Mouse (Mus musculus) brain, adult 2 months (tissue): ENCODE results near the gene Tuba3a.
A peak's percentile ranks its signal among the peaks of the same experiment; 100 is the strongest.

ENCODE experiments used
- DNase-seq: peaks from one replicate; pipeline ENCODE4 v3.0.0; 2011; ENCODE audit warnings: low read depth, low spot score

The Tuba3a gene

DNA sequence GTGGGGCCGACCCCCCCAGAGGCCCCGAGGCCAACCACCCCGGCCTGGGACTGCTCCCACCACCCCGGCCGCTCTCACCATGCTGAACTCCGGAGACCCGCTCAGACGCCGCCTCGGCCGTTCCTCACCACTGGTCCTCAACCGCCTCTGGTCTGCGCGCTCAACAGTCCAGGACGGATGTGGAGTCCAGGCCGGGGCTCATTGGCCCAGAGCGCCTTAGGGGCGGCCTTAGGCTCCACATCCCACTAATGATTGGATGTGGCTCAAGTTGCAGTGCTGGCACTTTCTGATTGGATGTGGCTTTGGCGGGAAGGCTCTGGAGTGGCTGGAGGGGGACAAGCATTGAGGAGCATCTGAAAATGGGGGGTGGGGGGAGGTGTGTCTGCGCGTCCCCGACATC, at the start of gene Tuba3a:
Tuba3a (minus strand) TSS at position 153 of the 400 bp plus-strand sequence.
- no peak for DNase-seq

DNA sequence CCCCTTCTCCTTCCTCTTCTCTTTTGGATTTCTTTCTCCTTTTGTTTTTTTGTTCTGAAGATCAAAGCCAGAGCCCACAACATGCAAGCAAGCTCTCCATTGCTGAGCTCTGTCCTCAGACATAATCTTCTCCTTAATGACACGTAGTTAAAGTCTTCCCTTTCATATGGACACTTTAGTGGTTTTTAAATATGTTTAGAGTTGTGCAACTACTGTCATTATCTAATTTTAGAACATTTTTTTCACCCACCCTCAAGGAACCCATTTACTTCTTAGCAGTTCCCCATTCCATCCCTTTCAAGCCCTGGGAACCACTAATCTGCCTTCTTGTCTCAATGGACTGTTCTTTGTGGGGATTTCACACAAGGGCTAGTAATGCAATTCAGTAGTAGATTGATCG, 48.5 kb upstream of the Tuba3a start:
- no peak for DNase-seq

DNA sequence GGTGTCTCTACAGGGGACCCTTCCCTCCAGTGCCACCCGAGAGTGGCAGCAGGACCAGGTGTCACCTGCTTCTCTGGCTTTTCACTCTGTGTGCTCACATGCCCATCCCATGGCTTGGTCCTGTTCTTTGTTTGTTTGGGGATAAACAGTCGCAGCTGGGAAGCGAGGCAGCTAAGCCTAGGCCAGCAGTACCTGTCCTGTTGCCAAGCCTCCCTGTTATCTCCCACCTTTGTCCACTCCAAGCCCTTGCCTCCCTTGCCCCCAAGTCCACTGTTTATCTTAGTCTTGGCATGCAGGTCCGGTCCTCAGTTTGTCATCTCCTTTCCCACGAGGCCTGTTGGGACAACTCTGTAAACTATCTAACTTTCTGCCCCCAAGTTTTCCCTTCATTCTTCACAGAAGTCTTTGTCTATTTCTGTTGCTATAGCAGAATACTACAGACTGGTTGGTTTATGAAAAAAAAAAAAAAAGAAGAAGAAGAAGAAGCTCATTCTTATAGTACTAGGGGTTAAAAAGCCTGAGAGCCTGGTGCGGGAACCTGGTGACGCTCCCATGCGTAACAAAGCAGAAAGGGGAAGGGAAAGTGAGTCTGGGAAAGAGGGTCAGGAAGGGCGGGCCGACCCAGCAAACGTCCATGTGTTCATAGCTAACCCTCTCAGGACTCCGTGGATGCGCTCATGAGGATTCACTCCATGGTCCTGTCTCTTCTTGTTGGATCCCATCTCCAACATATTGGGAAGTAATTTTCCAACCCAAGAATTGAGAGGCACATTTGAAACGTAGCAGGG, 47.5 kb upstream of the Tuba3a start:
- DNase-seq, result no peak

DNA sequence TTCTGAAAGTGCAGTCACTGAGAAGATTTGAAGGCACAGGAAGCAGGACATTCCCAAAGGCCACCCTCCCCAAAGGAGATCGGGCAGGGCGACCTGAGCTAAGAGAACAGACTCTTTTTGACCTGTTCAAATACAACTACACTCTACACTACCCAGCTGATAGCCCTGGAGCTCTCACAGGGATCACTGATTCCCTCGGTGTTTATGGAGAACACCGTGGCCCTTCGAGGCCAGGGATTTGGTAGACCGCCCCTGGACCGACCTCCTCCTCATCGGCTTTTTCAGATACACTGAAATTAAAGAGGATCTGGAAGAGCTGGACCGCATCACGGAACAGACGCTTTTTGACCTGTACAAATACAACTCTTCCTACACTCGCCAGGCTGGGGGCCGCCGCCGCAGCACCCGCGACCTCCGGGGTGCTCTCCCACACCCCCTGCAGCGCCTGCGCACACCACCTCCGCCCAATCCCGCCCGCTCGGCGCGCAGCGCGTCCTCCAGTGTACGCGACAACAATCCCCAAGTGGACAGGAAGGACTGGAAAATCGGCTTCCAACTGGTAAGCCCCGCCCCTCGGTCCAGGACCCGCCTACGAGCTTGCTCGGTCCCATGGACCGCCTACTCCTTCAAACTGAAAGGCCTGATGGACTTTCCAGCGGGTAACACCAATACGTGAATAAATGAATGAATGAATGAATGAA, 44.9 kb upstream of the Tuba3a start:
- DNase-seq, result peak; percentile 71

DNA sequence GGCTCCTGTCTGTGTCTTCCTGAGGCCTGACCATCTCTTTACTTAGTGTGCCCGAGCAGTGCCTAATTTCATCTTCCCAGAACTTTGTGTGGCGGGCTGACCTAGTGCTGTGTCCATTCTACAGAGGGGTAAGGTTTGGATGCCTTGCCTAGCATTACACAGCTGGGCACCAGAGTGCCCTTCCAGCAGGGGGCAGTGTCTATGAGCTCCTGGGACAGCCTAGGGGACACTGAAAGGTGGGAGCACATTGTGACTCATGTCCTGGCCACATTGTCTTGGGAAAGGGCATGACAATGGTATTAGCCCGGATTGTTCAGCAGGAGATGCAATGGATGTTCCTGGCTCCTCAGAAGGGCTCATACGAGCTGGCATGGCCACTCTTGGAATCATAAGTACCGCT, 42.4 kb upstream of the Tuba3a start:
- DNase-seq, result no peak

DNA sequence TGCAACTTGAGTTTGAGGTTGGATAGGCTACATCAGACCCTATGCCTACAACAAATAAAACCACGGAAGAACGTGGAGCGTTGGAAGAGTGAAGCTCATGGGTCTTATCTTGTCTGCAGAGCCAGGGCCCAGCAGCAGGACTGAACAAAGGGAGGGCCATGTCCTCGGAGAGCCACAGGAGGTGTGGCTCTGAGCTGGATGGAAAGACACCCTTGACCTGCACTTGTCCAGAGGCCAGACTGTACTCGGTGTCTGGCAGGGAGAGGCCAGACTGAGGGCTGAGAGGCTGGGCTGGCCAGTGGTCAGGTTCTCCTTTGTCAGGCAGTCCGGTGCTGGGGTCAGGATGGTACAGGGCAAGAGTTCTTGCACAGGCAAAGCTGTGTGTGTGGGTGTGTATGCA, 39.5 kb upstream of the Tuba3a start:
- no peak for DNase-seq

DNA sequence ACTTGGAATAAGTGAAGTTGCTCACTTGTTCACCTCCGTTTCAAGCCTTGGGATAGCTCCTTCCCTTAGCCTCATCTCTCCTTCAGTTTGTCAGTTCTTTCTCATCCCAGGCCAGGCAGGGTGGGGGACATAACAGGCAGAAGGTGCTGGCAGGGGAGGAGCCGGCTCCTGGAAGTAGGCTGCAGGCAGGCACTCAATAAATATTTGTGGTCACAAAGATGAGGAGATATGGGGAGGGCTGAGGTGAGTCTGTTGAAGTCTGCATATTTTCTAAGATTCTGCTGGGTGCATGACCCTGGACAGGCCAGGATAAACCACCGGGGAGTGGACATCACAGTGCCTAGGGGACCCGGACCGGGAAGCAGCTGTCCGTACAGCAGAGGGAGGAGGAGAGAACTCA, 37.7 kb upstream of the Tuba3a start:
- DNase-seq, result no peak

DNA sequence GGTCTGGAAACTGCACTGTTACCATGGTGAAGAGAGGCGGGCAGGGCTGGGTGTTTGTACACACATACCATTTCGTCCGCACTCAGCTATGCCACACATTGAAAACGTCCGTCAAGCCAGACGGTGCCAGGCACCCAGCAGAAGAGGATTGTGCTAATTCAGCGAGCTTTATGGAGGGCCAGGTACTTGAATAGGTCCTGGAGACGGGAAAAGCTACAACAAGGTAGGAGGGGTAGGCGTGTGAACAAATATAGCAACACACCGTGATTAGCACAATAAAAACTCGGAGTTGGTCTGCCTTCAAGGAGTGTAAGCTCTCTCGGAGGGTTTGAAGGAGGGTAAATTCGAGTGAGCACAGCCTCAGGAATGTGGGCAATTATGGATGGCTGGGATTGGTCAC, 37.0 kb upstream of the Tuba3a start:
- peak; percentile 30 for DNase-seq

DNA sequence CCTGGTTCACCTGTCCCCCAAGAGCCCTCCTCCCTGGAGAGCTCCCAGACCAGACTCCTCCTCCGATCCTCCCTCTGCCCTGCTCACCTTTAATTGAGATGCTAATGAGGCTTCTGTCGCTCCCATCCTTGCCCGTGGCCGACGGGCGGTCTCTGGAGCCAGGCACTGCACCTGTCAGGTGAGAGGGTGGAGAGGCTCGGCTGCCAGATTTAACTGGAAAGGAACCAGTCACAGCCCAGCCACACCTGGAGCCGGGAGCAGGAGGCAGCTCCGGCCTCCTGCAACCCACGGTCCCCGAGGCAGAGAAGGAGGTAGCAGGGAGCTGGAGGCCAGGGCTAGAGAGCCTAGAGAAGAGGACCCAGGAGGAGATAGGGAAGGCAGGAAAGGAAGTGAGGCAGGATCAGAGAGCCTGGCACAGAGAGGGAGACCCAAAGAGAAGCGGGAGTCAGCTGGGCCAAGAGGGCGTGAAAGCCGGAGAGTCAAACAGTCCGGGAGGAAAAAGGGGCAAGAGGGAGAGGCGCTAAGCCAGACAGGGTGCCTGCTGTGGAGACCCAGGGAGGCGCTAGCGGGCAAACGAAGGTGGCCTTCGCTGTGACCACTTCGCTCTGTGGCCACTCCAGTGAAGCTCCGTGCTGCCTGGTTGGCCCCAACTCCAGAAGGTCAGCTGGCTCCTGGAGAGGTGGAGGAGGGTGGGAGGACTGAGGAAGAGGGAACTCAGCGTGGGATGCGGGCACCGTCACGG, 35.4 kb upstream of the Tuba3a start:
- no peak for DNase-seq

DNA sequence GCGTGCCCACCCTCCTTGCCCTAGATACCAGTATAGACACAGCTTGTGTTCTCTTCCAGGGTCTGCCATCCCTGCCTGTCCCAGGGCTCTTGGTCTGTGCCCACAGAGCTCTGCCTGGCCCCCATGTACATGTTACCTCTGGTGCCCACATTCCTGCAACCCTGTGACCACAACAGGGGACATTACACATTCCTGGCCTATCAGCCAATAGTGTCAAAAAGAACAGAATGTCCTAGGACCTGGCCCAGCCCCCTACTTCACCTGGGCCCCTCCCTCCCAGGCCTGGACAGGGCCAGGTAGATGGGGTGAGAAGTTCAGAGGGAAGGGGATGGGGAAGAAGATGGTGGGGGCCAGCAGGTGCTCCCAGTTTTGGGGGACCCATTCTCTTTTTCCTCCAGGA, 34.5 kb upstream of the Tuba3a start, which contains the start of gene Scnn1a:
Scnn1a (plus strand) TSS at position 337 of the 400 bp plus-strand sequence.
- no peak for DNase-seq

DNA sequence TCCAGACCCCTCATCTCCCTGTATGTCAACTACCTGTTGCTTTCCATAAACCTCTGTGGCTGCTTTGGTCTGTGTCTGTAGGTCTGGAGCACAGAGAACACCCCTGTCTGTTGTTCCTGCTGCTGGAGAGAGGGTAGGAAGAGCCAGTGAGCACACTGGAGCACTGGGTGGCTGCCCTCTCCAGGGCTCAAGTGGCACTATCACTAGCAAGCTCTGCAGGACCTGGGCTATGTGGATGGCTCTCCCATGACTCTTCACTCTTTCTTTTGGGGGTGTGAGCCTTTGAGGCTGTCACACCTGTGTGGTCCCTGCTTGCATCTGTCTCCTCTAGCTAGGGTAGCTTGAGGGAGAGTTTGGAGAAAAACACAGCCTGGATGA, 34.1 kb upstream of the Tuba3a start:
- DNase-seq, result no peak

DNA sequence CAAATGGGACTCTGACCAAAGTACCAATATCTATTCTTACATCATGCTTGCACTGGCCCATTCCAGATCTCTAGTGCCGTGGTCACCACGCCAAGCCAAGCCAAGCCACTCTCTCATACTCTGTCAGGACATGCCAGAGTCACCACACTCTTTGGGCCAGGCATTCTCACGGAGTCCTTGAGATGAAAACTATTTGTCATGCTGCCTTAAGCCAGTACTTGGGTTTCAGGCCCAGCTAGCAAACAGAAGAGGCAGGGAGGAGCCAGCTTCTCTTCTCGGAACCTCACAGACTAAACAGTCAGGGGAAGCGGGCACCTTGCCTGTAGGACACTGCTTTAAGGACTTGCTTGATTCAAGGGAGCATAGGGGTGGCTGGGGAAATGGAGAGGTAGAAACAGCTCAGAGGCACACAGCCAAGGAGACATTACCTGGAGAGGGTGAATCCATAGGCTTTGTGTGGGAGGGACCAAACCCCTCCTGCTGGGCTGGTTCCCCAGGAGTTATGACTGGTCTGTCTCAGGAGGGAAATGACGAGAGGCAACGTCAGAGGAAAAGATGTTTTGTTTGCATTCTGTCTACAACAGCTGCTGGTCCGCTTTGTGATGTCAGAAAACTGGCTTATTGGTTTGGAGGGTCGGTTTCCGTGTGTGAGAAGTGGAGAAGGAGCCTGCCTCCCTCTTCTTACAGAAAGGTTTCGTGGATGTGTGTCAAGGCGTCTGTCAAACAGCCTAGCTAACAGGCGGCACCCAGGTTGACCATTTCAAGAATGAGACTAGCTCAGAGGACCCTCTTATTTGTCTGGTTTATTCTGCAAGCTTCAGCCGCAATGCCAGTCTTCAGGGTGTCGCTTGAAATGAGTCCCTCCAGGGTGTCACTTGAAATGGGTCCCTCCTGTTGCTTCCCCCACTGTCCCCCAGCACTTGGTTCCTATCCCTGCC, 33.4 kb upstream of the Tuba3a start:
- DNase-seq, result no peak

DNA sequence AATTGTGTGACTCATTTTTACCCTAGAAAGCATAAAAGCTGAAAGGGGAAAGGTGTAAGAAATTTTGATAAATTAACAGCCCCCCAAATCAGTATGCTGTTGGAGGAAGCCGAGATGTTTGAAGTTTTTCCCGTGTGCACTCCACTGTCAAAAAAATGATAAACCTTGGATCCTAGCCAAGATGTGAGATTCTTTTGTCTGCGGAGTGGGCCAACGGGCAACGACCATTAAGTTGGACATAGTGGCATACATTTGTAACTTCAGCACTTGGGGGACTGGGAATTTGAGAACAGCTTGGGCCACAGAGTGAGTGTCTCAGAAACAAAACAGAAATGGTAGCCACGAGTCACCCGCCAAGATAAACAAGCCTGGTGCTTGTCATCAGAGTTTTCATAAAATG, 31.2 kb upstream of the Tuba3a start:
- DNase-seq, result no peak

DNA sequence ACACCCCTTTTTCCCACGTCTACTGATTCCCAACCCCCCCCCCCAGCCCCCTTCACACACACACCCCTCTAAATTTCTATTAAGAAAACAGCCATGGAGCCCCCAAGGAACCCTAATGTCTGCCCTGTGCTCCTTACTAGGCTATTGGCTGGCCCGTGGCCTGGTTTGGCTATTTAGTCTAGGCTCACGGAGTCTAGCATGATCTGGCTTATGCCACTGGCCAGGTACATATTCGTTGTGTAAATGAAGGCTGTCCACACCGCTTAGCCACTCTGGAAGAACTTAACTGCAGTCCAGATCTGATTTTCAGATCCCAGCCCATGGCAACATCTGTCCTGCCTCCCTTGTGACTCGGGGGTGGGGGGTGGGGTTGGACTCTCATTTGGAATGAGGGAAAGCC, 28.9 kb upstream of the Tuba3a start:
- no peak for DNase-seq

DNA sequence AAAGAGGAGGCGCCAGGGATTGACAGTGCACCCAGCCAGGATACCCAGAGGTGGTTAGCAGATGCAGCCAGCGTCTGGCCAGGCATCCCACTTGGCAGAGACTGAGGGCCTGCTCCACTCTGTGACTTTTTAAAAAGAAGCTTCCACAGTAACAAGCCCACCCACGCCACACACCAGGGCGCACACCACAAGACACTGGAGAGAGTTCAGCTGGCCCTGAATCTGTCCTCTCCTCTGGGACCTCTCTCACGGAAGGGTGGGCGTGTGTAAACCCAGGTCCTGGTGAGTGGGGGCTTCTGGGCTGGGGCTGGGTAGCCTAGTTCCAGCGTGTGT, 28.4 kb upstream of the Tuba3a start:
- DNase-seq, result peak; percentile 7

DNA sequence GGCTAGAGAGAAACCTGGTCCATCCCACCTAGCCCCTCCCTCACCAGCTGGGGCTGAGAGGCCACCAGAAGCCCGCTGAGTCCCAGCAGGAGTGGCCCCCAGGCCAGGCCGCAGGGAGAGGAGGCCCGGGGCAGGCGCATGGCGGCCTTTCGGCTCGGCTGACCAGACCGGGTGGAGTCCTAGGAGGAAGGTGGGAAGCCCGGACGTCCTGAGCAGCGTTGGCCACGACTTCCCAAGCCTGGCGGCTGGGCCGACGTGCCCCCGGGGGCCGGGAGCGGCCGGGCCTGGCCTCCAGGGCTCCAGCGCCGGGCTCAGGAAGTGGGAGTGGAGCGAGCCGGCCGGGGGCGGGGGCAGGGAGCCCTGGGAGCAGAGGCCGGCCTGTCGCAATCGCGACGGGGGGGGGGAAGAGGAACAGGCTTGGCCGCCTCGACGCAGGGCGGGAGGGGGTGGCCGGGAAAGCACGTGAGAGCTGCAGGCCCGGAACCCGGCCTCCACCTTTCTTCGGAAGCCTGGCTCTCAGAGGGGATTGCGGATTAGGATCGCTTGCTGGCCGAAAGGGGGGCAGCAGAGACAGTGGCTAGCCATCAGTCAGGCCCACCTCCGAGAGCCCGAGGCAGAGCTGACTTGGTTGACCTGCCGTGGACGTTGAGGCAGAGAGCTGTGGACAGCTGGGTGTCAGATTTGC, 27.8 kb upstream of the Tuba3a start, which contains the start of gene Ltbr:
Ltbr (minus strand) TSS at position 340 of the 685 bp plus-strand sequence.
- DNase-seq, result peak; percentile 57

DNA sequence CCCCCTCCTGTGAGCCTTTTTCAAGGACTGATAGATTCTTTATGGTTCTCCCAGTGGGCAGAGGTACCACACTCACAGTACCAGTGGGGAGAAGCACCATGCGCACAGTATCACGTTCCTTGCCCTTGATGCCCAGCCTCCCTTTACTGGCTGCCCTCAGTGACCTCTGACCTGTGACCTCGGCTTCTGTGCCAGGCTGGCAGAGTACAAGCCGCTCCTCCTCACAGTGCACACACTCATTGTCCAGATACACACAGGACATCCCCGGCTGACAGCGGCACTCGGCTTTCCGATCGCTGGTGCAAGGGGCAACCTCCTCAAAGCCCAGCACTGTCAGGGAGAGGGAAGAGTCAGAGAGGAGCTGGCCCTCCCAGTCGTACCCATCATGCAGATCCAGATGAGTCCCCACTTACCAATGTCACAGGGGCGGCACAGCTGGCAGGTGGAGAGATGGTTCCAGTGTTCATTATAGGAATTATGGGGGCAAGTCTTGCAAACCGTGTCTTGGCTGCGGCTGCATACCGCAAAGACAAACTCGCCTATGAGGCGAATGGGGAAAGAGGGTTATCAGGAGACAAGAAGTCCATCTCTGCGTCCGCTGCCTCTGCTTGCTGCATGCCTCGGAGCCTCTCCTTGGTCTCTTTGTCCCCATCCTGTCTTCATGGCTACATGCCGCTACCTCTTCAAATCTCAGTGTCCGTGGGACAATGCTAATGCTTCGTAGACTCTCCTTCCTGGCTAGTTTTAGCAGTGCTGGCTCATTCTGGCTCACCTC, 26.9 kb upstream of the Tuba3a start:
- DNase-seq, result no peak

DNA sequence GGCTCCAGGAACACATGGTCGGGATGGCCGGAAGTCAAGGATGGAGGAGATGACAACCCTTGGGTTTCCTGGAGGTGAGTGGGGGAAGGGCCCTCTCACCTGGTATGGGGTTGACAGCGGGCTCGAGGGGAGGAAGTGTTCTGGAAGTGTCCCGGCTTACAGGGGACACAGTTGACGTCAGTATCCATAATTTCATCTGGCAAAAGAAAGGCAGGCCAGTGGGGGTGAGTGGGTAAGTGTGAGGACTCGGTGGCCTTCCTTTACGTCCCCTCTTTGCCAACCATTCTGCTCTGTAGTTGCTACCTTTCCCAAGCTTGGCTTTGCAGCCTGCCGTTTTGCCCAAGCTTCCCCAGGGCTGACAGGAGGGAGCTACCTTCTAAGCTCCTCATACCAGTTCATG, 26.3 kb upstream of the Tuba3a start:
- DNase-seq, result no peak

DNA sequence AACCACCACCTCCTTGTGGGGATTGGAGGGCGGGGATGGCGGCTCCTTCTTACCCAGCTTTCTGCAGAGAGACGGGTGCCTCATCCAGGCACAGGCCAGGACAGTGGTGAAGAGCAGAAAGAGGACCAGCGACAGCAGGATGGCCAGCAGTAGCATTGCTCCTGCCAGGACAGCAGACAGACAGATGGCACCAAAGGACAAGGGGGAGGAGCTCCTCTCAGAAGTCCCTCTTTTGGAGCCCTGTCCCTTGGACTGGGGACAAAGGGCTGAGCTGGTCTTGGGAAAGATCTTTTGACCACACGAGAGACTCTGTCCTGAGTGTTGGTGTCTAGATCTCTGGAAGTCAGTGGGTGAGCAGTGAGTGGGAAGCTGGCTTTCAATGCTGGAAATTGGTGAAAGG, 23.6 kb upstream of the Tuba3a start:
- no peak for DNase-seq

DNA sequence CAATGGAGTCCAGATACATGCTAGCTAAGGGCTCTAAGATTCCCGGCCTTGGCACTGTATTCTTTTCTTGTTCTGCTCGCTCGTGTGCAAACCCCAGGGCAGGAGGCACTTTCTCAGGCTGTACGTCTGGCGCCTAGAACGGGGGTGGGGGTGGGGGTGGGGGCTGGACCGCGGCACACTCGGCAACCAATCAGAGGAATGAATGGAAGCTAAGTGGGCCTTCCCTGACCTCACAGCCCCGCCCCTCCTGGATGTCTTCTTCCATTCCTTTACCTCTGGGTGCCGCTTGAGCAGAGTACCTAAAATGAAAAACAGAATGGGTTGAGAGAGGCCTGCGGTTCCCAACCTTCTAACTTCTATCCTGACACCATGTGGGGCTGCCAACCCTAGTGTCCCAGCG, 23.1 kb upstream of the Tuba3a start:
- DNase-seq, result no peak
